Mouse (Mus musculus) embryonic facial prominence, embryonic 15.5 days (tissue): ENCODE results near the gene Fbn1. TPM values are rescaled to one million over a fixed set of nuclear protein-coding genes. Genes with fewer than 3 reads are reported as not detected.
A peak's percentile ranks its signal among the peaks of the same experiment; 100 is the strongest.

Experiments used
- ATAC-seq: fragments of 200-750 bp; cut with Nextera tagmentation; 2 replicates; pipeline ENCODE4 v1.8.0; 2017; ENCODE audit warnings: low read depth, moderate TSS enrichment; ENCODE audit not compliant: insufficient number of reproducible peaks, low FRiP score, low TSS enrichment
- H3K27ac ChIP-seq: fragments of 300-500 bp; sonication (generic); replicated peaks from 2 replicates; pipeline ENCODE4 v1.5.1; 2015; ENCODE audit warnings: mild to moderate bottlenecking, inconsistent platforms
- H3K27me3 ChIP-seq: fragments of 300-500 bp; sonication (generic); 2 replicates; pipeline ENCODE4 v1.6.1; 2015; ENCODE audit warnings: inconsistent platforms
- H3K36me3 ChIP-seq: fragments of 300-500 bp; sonication (generic); 2 replicates; pipeline ENCODE4 v1.6.1; 2015; ENCODE audit warnings: mild to moderate bottlenecking, inconsistent platforms
- H3K4me1 ChIP-seq: fragments of 300-500 bp; sonication (generic); 2 replicates; pipeline ENCODE4 v1.6.1; 2015; ENCODE audit warnings: inconsistent platforms
- H3K4me2 ChIP-seq: fragments of 300-500 bp; sonication (generic); replicated peaks from 2 replicates; pipeline ENCODE4 v1.6.1; 2015; ENCODE audit warnings: mild to moderate bottlenecking, inconsistent platforms
- H3K4me3 ChIP-seq: fragments of 300-500 bp; sonication (generic); replicated peaks from 2 replicates; pipeline ENCODE4 v1.5.1; 2015; ENCODE audit warnings: mild to moderate bottlenecking, inconsistent platforms
- H3K9ac ChIP-seq: fragments of 300-500 bp; sonication (generic); 2 replicates; pipeline ENCODE4 v1.6.1; 2015; ENCODE audit warnings: inconsistent platforms
- H3K9me3 ChIP-seq: fragments of 300-500 bp; sonication (generic); replicated peaks from 2 replicates; pipeline ENCODE4 v1.6.1; 2016; ENCODE audit warnings: inconsistent platforms
- WGBS: fragments of 180-500 bp; shearing (Covaris S2); methylation state at CpG from one replicate; pipeline ENCODE4 v1.1.7; 2015; 5-methylcytosine and 5-hydroxymethylcytosine counted together
- polyA plus RNA-seq: library from polyadenylated mRNA; unstranded; fragments of >200 nt; fragmentation: Nextera tagmentation; extraction: Ambion mirVana; gene quantifications from 2 replicates; pipeline ENCODE4 v1.2.1, GENCODE M21; 2015

The Fbn1 gene
- polyA plus RNA-seq, 1 experiment from 2014 or later = 24.5 TPM

GRCm38 (mm10) chr2:125454781-125455180 is 53.0 kb downstream of the Fbn1 start:
- 89% methylated on average over 5 of the region's 5 CpGs for WGBS
- Histone ChIP-seq H3K4me2 (no peak overlapping the region), H3K36me3 (no peaks in the 10 kb centered on the region), H3K27ac (no peak overlapping the region), H3K9ac (no peak overlapping the region), H3K4me3 (no peak overlapping the region), H3K4me1 (peaks cover 11% of the 10 kb centered on the region; the same call in 1 of the 2 replicates), H3K27me3 (no peaks in the 10 kb centered on the region), H3K9me3 (no peaks in the 10 kb centered on the region)
- ATAC-seq = no peak

- no peaks in the 10 kb centered on the region for H3K27me3 ChIP-seq
- H3K4me2 ChIP-seq = no peak overlapping the region
- WGBS = 30% methylated on average over 6 of the region's 6 CpGs
- H3K27ac ChIP-seq = 0 out of 2 replicates have a peak overlapping the region, but pooled peaks have one; percentile 13
- no peak overlapping the region for H3K4me3 ChIP-seq
- H3K9ac ChIP-seq = no peak overlapping the region
- no peak for ATAC-seq
- no peaks in the 10 kb centered on the region for H3K36me3 ChIP-seq
- H3K9me3 ChIP-seq = no peaks in the 10 kb centered on the region
- peaks cover 25% of the 10 kb centered on the region for H3K4me1 ChIP-seq
Observed at GRCm38 (mm10) chr2:125452369-125453097, 55.3 kb downstream of the Fbn1 start.

- ATAC-seq = no peak
- no peaks in the 10 kb centered on the region for H3K27me3 ChIP-seq
- H3K9me3 ChIP-seq = no peaks in the 10 kb centered on the region
- H3K36me3 ChIP-seq = no peaks in the 10 kb centered on the region
- WGBS = 54% methylated on average over 8 of the region's 8 CpGs
- H3K4me2 ChIP-seq = no peak overlapping the region
- H3K4me1 ChIP-seq = peaks cover 28% of the 10 kb centered on the region
- H3K27ac ChIP-seq = no peak overlapping the region
- no peak overlapping the region for H3K4me3 ChIP-seq
- H3K9ac ChIP-seq = no peak overlapping the region
Observed at GRCm38 (mm10) chr2:125449361-125449760, 58.4 kb downstream of the Fbn1 start.

GRCm38 (mm10) chr2:125448881-125449280 is 58.9 kb downstream of the Fbn1 start:
- no peak for ATAC-seq
- Histone ChIP-seq H3K4me1 (peaks cover 28% of the 10 kb centered on the region), H3K4me2 (no peak overlapping the region), H3K9ac (no peak overlapping the region), H3K4me3 (no peak overlapping the region), H3K9me3 (no peaks in the 10 kb centered on the region), H3K36me3 (no peaks in the 10 kb centered on the region), H3K27me3 (no peaks in the 10 kb centered on the region), H3K27ac (no peak overlapping the region)
- 41% methylated on average over 6 of the region's 6 CpGs for WGBS

- ATAC-seq = no peak
- 83% methylated on average over 9 of the region's 9 CpGs for WGBS
- Histone ChIP-seq H3K36me3 (no peaks in the 10 kb centered on the region), H3K27ac (no peak overlapping the region), H3K9ac (no peak overlapping the region), H3K9me3 (no peaks in the 10 kb centered on the region), H3K4me1 (peaks cover 19% of the 10 kb centered on the region), H3K4me3 (no peak overlapping the region), H3K4me2 (no peak overlapping the region), H3K27me3 (no peaks in the 10 kb centered on the region)
Observed at GRCm38 (mm10) chr2:125447274-125447898, 60.4 kb downstream of the Fbn1 start.

GRCm38 (mm10) chr2:125438381-125438780 is 69.4 kb downstream of the Fbn1 start:
- 69% methylated on average over 8 of the region's 8 CpGs for WGBS

GRCm38 (mm10) chr2:125436240-125436639 is 71.6 kb downstream of the Fbn1 start:
- Histone ChIP-seq H3K4me3 (no peak overlapping the region), H3K27me3 (no peaks in the 10 kb centered on the region), H3K4me1 (no peaks in the 10 kb centered on the region), H3K9ac (no peak overlapping the region), H3K36me3 (no peaks in the 10 kb centered on the region), H3K9me3 (no peaks in the 10 kb centered on the region), H3K4me2 (no peak overlapping the region), H3K27ac (no peak overlapping the region)
- ATAC-seq = no peak
- WGBS = 28% methylated on average over 7 of the region's 7 CpGs

More at GRCm38 (mm10) chr2:125438381-125438780, 69.4 kb downstream of the Fbn1 start:
- ATAC-seq = no peak
- Histone ChIP-seq H3K4me2 (no peak overlapping the region), H3K9me3 (no peaks in the 10 kb centered on the region), H3K36me3 (no peaks in the 10 kb centered on the region), H3K9ac (no peak overlapping the region), H3K27me3 (no peaks in the 10 kb centered on the region), H3K4me3 (no peak overlapping the region), H3K27ac (no peak overlapping the region), H3K4me1 (no peaks in the 10 kb centered on the region)

GRCm38 (mm10) chr2:125433524-125433923 is 74.3 kb downstream of the Fbn1 start:
- Histone ChIP-seq H3K27me3 (no peaks in the 10 kb centered on the region), H3K4me2 (no peak overlapping the region), H3K4me3 (no peak overlapping the region), H3K4me1 (peaks cover 9% of the 10 kb centered on the region), H3K9ac (no peak overlapping the region), H3K27ac (no peak overlapping the region), H3K36me3 (no peaks in the 10 kb centered on the region), H3K9me3 (no peaks in the 10 kb centered on the region)
- ATAC-seq = no peak
- 95% methylated on average over 6 of the region's 6 CpGs for WGBS

GRCm38 (mm10) chr2:125431491-125431890 is 76.3 kb downstream of the Fbn1 start:
- no peaks in the 10 kb centered on the region for H3K27me3 ChIP-seq
- H3K9me3 ChIP-seq = no peaks in the 10 kb centered on the region
- WGBS = 31% methylated on average over 6 of the region's 6 CpGs
- H3K36me3 ChIP-seq = no peaks in the 10 kb centered on the region
- H3K27ac ChIP-seq = no peak overlapping the region
- H3K4me2 ChIP-seq = no peak overlapping the region
- H3K4me3 ChIP-seq = no peak overlapping the region
- no peak for ATAC-seq
- H3K4me1 ChIP-seq = peaks cover 9% of the 10 kb centered on the region
- no peak overlapping the region for H3K9ac ChIP-seq

- H3K27ac ChIP-seq = no peak overlapping the region
- H3K4me1 ChIP-seq = peaks cover 9% of the 10 kb centered on the region
- peak; percentile 51; the same call in 1 of the 2 replicates for ATAC-seq
- H3K36me3 ChIP-seq = no peaks in the 10 kb centered on the region
- no peak overlapping the region for H3K4me3 ChIP-seq
- H3K9me3 ChIP-seq = no peaks in the 10 kb centered on the region
- H3K27me3 ChIP-seq = no peaks in the 10 kb centered on the region
- WGBS = 41% methylated on average over 10 of the region's 10 CpGs
- no peak overlapping the region for H3K9ac ChIP-seq
- no peak overlapping the region for H3K4me2 ChIP-seq
Observed at GRCm38 (mm10) chr2:125428811-125429438, 78.9 kb downstream of the Fbn1 start.

- no peak overlapping the region for H3K9ac ChIP-seq
- H3K36me3 ChIP-seq = no peaks in the 10 kb centered on the region
- no peaks in the 10 kb centered on the region for H3K9me3 ChIP-seq
- no peak overlapping the region for H3K4me2 ChIP-seq
- no peaks in the 10 kb centered on the region for H3K27me3 ChIP-seq
- no peak overlapping the region for H3K4me3 ChIP-seq
- WGBS = 58% methylated on average over 9 of the region's 9 CpGs
- no peak overlapping the region for H3K27ac ChIP-seq
- ATAC-seq = 0 out of 2 replicates have a peak, but pooled peaks have one; percentile 24
- H3K4me1 ChIP-seq = no peaks in the 10 kb centered on the region
Observed at GRCm38 (mm10) chr2:125420604-125421003, 87.2 kb downstream of the Fbn1 start.
